Mouse (Mus musculus) liver, embryonic 11.5 days (tissue): Measurements from ENCODE around the gene Tut7. TPM values are rescaled to one million over a fixed set of nuclear protein-coding genes. Genes with fewer than 3 reads are reported as not detected.
"Not testable (repeated sequence)": the region's sequence is repeated elsewhere in the genome, so short reads cannot be mapped to it uniquely, and the experiment has no call there.

Source experiments
- ATAC-seq: fragments of 200-750 bp; cut with Nextera tagmentation; replicated peaks from 2 replicates; pipeline ENCODE4 v1.8.0; 2017; ENCODE audit warnings: moderate number of reproducible peaks, mild to moderate bottlenecking, moderate TSS enrichment, moderate library complexity; ENCODE audit not compliant: low FRiP score
- DNase-seq: peaks from one replicate; pipeline ENCODE4 v3.0.0-alpha.2; 2017; ENCODE audit warnings: low spot score
- H3K27ac ChIP-seq: fragments of 300-500 bp; sonication (generic); 2 replicates; pipeline ENCODE4 v1.5.1; 2014; ENCODE audit warnings: mild to moderate bottlenecking, low read depth, low read length, control low read depth
- H3K27me3 ChIP-seq: fragments of 300-500 bp; sonication (generic); replicated peaks from 2 replicates; pipeline ENCODE4 v1.6.1; 2014; ENCODE audit warnings: low read length, mixed read lengths; ENCODE audit not compliant: control insufficient read depth, insufficient read depth
- H3K36me3 ChIP-seq: fragments of 300-500 bp; sonication (generic); 2 replicates; pipeline ENCODE4 v1.6.1; 2014; ENCODE audit warnings: mild to moderate bottlenecking, low read length, moderate library complexity, mixed read lengths; ENCODE audit not compliant: control insufficient read depth, insufficient read depth
- H3K4me1 ChIP-seq: fragments of 300-500 bp; sonication (generic); replicated peaks from 2 replicates; pipeline ENCODE4 v1.6.1; 2014; ENCODE audit warnings: low read length, mixed read lengths; ENCODE audit not compliant: control insufficient read depth, insufficient read depth
- H3K4me2 ChIP-seq: fragments of 300-500 bp; sonication (generic); 2 replicates; pipeline ENCODE4 v1.6.1; 2014; ENCODE audit warnings: mild to moderate bottlenecking, control low read depth, moderate library complexity
- H3K4me3 ChIP-seq: fragments of 300-500 bp; sonication (generic); 2 replicates; pipeline ENCODE4 v1.5.1; 2014; ENCODE audit warnings: low read depth, low read length, control low read depth
- H3K9ac ChIP-seq: fragments of 300-500 bp; sonication (generic); 2 replicates; pipeline ENCODE4 v1.6.1; 2014; ENCODE audit warnings: low read depth, low read length, control low read depth
- H3K9me3 ChIP-seq: fragments of 300-500 bp; sonication (generic); 2 replicates; pipeline ENCODE4 v1.6.1; 2016; ENCODE audit warnings: low read length, inconsistent platforms, mixed read lengths; ENCODE audit not compliant: control insufficient read depth
- WGBS: fragments of 180-500 bp; shearing (Covaris S2); extraction: QIAGEN DNeasy Blood & Tissue Kit; methylation state at CpG from one replicate; pipeline ENCODE4 v1.1.7; 2014; 5-methylcytosine and 5-hydroxymethylcytosine counted together
- polyA plus RNA-seq: library from polyadenylated mRNA; unstranded; fragments of >200 nt; fragmentation: Nextera tagmentation; extraction: Ambion mirVana; gene quantifications from 2 replicates; pipeline ENCODE4 v1.2.1, GENCODE M21; 2014

Gene Tut7
- polyA plus RNA-seq, 1 experiment from 2014 or later: 68.2 TPM

- Histone ChIP-seq H3K4me2 (peak overlapping the region; percentile 4; the same call in 1 of the 2 replicates), H3K4me1 (peaks cover 23% of the 10 kb centered on the region), H3K36me3 (no peaks in the 10 kb centered on the region), H3K9ac (no peak overlapping the region), H3K27me3 (no peaks in the 10 kb centered on the region), H3K27ac (peak overlapping the region; percentile 91), H3K4me3 (no peak overlapping the region), H3K9me3 (no peaks in the 10 kb centered on the region)
- WGBS: 65% methylated on average over 4 of the region's 4 CpGs
- peak; percentile 68 for ATAC-seq
- no peak for DNase-seq
Measured at GRCm38 (mm10) chr13:59739397-59739796, 83.5 kb downstream of the Tut7 start.

- WGBS: 49% methylated on average over 2 of the region's 2 CpGs
- H3K4me2 ChIP-seq: peak overlapping the region; percentile 43
- peak; percentile 87 for ATAC-seq
Measured at GRCm38 (mm10) chr13:59738455-59738854, 84.5 kb downstream of the Tut7 start.

GRCm38 (mm10) chr13:59735190-59735589, 87.8 kb downstream of the Tut7 start:
- WGBS: 23% methylated on average over 3 of the region's 3 CpGs
- H3K9ac ChIP-seq: no peak overlapping the region
- no peaks in the 10 kb centered on the region for H3K36me3 ChIP-seq
- H3K4me2 ChIP-seq: no peak overlapping the region
- peaks cover 36% of the 10 kb centered on the region for H3K4me1 ChIP-seq
- H3K4me3 ChIP-seq: no peak overlapping the region
- ATAC-seq (peak; percentile 50), DNase-seq (no peak)
- no peaks in the 10 kb centered on the region; the same call in 1 of the 2 replicates for H3K27me3 ChIP-seq
- peak overlapping the region; percentile 40; the same call in 1 of the 2 replicates for H3K27ac ChIP-seq
- H3K9me3 ChIP-seq: no peaks in the 10 kb centered on the region

More at GRCm38 (mm10) chr13:59738455-59738854, 84.5 kb downstream of the Tut7 start:
- Histone ChIP-seq H3K9me3 (no peaks in the 10 kb centered on the region), H3K27me3 (no peaks in the 10 kb centered on the region), H3K9ac (peak overlapping the region; percentile 59), H3K27ac (peak overlapping the region; percentile 91), H3K4me1 (peaks cover 26% of the 10 kb centered on the region), H3K4me3 (no peak overlapping the region), H3K36me3 (no peaks in the 10 kb centered on the region)
- DNase-seq: no peak

- not testable (repeated sequence) for H3K36me3 ChIP-seq, H3K4me3 ChIP-seq, DNase-seq, H3K27me3 ChIP-seq, H3K9me3 ChIP-seq, ATAC-seq
- 0 out of 2 replicates have a peak overlapping the region, but pooled peaks have one; percentile 26 for H3K9ac ChIP-seq
- peak overlapping the region; percentile 44 for H3K4me2 ChIP-seq
- peak overlapping the region; percentile 67; the same call in 1 of the 2 replicates for H3K27ac ChIP-seq
- peaks cover 30% of the 10 kb centered on the region for H3K4me1 ChIP-seq
- WGBS: 15% methylated on average over 6 of the region's 6 CpGs
Measured at GRCm38 (mm10) chr13:59734347-59734746, 88.6 kb downstream of the Tut7 start.

- peaks cover 28% of the 10 kb centered on the region for H3K4me1 ChIP-seq
- 55% methylated on average over 2 of the region's 4 CpGs for WGBS
Measured at GRCm38 (mm10) chr13:59733936-59734335, 89.0 kb downstream of the Tut7 start.

GRCm38 (mm10) chr13:59731652-59732051, 91.3 kb downstream of the Tut7 start, which contains the start of gene Spata31d1d:
TSS of gene Spata31d1d (minus strand) at chr13:59731752.
- DNase-seq (no peak), ATAC-seq (0 out of 2 replicates have a peak, but pooled peaks have one; percentile 11)
- WGBS: 30% methylated on average over 6 of the region's 7 CpGs
- Histone ChIP-seq H3K4me2 (no peak within 1 kb of the TSS), H3K4me1 (peaks cover 28% of the 10 kb centered on the region), H3K9ac (no peak within 1 kb of the TSS), H3K27me3 (peaks cover 8% of the 10 kb centered on the region), H3K36me3 (no peaks in the 10 kb centered on the region), H3K27ac (no peak within 1 kb of the TSS), H3K9me3 (no peaks in the 10 kb centered on the region), H3K4me3 (no peak within 1 kb of the TSS)

More at GRCm38 (mm10) chr13:59733936-59734335, 89.0 kb downstream of the Tut7 start:
- Histone ChIP-seq H3K9ac (no peak overlapping the region), H3K4me2 (peak overlapping the region; percentile 34; the same call in 1 of the 2 replicates), H3K9me3 (no peaks in the 10 kb centered on the region), H3K4me3 (no peak overlapping the region), H3K36me3 (no peaks in the 10 kb centered on the region), H3K27ac (no peak overlapping the region), H3K27me3 (no peaks in the 10 kb centered on the region; the same call in 1 of the 2 replicates)
- DNase-seq: no peak
- ATAC-seq: no peak

GRCm38 (mm10) chr13:59728378-59729093, 94.4 kb downstream of the Tut7 start:
- Histone ChIP-seq H3K27ac (no peak overlapping the region), H3K9ac (no peak overlapping the region), H3K27me3 (peaks cover 13% of the 10 kb centered on the region), H3K9me3 (no peaks in the 10 kb centered on the region), H3K36me3 (no peaks in the 10 kb centered on the region), H3K4me2 (0 out of 2 replicates have a peak overlapping the region, but pooled peaks have one; percentile 5), H3K4me3 (no peak overlapping the region), H3K4me1 (peaks cover 20% of the 10 kb centered on the region)
- WGBS: 23% methylated on average over 7 of the region's 7 CpGs
- peak; percentile 84 for ATAC-seq
- DNase-seq: peak; percentile 76

GRCm38 (mm10) chr13:59726139-59726867, 96.6 kb downstream of the Tut7 start:
- DNase-seq (no peak), ATAC-seq (no peak)
- whole genome bisulfite sequencing: 25% methylated on average over 29 of the region's 29 CpGs
- peak overlapping the region; percentile 43 for H3K4me2 ChIP-seq
- H3K36me3 ChIP-seq: no peaks in the 10 kb centered on the region
- peak overlapping the region; percentile 21; the same call in 1 of the 2 replicates for H3K9ac ChIP-seq
- H3K27me3 ChIP-seq: peaks cover 13% of the 10 kb centered on the region
- no peak overlapping the region for H3K4me3 ChIP-seq
- H3K9me3 ChIP-seq: no peaks in the 10 kb centered on the region
- peaks cover 16% of the 10 kb centered on the region for H3K4me1 ChIP-seq
- no peak overlapping the region for H3K27ac ChIP-seq
